Mouse (Mus musculus) small intestine, adult 2 months (tissue): Measurements from ENCODE around the gene Clstn1.

ENCODE experiments used
- CTCF ChIP-seq: fragments of 200-500 bp; IDR thresholded peaks from 2 replicates; pipeline ENCODE4 v1.5.1; 2012; ENCODE audit warnings: low read depth, mild to moderate bottlenecking, control low read depth, inconsistent platforms, low read length, moderate library complexity, mixed read lengths; ENCODE audit not compliant: insufficient replicate concordance, insufficient read length; ENCODE audit errors: extremely low read depth
- POLR2A ChIP-seq: fragments of 200-500 bp; IDR thresholded peaks from 2 replicates; pipeline ENCODE4 v1.6.1; 2012; ENCODE audit warnings: low read depth, mild to moderate bottlenecking, control low read depth, inconsistent platforms, low read length, moderate library complexity

DNA sequence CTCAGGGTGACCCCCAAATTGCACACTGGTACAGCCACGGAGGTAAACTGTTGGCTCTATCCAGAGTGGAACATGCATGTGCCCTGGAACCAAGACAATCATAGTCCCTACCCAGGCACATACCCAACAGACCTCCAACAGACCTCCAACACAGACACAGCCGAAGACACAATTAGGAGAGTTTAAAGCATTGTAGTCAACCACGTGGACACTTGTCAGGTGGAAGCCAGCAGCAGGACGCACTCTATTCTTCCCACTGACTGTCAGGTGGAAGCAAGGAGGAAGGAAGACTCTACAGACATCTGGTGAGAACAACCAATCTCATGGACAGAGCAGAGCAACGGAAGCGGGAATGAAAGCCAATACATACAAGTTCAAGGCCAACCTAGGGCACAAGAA is 79.4 kb downstream of the Clstn1 start:
- no peak for TF ChIP-seq CTCF
- no peak for TF ChIP-seq POLR2A
